Mouse (Mus musculus) right cerebral cortex, postnatal 36 days (tissue): ENCODE results near the gene Mettl22.

Experiments used
- DNase-seq, 2 experiments: peaks; one replicate each; pipeline ENCODE4 v3.0.0; 2022; ENCODE audit warnings: low spot score in 2 of 2, mixed read lengths in 1 of 2

Gene Mettl22

DNA sequence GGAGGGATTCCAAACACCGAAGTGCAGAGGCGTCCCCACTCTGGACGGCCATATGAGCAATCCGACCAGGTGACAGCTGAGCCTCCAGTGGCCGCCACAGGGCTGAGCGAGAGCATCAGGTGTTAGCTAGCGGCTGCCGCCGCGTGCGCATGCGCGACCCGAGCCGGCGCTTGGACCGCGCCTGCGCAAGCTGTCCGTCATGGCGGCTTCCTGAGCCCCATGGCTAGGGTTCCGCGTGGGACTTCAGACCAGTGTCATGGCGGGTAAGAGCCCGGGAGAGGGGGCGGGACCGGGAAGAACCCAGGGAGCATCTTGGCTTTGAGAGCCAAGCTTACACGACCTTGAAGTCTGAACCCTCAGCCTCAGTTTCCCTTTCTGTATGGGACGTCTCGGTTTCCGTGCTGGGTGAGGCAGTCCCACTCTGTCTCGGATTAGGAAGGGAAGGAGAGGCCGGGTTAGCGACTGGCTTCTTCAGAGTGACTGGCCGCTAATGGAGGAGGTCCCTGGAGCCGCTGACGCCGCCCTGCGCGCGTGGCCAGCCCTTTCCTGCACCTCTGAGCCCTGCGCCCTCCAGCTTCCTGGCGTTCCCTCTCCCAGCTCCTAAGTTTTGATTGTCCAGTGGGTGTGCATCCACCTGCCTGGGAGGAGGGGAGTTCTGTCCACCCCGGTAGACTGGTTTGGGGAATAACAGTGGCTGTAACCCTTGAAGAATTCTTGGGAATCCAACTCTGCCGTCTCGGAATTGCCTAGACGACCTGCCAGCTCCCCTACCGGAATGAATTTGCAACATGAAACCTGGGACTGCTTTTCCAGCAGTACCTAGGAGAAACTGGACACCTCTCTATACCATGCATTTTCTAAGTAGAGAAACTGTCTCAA, at the start of gene Mettl22:
TSS of gene Mettl22 (plus strand) at position 186 of the 879 bp plus-strand sequence.
- DNase-seq, result peak; percentile 86 to 90

DNA sequence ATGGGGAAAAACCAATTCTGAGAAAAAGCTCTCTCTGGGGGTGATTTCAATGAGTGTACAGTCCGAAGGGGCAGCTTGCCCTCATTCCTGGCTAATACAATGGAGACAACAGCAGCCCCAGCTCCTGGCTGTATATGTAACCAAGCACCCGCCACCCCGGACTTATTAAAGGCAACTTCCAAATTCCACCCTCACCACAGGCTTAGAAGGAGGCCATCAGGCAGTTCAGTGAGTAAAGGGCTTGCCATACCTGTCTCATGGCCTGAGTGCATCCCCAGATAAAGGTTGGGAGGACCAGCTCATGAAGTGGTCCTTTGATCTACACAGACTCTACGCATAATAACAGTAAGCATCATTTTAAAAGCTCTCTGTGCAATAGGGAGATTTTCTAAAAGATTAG, 49.7 kb upstream of the Mettl22 start:
- DNase-seq, result no peak

DNA sequence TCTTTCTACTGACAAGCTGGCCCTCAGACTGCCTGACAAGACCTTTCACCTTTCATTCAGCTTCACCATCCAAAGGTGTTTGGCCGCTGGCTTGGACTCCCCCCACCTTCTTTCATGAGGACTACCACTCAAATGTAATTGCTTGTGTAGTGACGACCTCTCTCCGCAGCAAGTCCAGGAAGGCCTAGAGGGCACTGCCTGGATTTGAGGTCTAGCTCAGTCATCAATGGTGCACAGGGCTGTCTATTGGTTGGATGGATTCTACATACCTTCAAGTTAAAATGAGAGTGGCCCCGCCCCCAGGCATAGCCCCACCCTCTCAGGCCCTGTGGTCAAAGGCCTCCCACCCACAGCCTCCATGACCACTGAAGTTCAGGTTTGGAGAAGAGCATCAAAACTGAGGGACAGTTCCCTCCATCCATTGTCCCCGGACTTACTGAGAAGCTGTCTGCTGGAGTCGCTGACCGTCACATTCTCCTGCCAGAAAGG, 46.9 kb upstream of the Mettl22 start:
- DNase-seq, result no peak

GRCm38 (mm10) chr16:8424161-8424970, 46.2 kb upstream of the Mettl22 start:
- peak; percentile 47 to 59 for DNase-seq

GRCm38 (mm10) chr16:8424971-8425330, 45.6 kb upstream of the Mettl22 start, which contains the start of gene Tmem114:
TSS of gene Tmem114 (minus strand) at chr16:8425136.
- peak in 1 of 2 experiments; percentile 11 for DNase-seq

DNA sequence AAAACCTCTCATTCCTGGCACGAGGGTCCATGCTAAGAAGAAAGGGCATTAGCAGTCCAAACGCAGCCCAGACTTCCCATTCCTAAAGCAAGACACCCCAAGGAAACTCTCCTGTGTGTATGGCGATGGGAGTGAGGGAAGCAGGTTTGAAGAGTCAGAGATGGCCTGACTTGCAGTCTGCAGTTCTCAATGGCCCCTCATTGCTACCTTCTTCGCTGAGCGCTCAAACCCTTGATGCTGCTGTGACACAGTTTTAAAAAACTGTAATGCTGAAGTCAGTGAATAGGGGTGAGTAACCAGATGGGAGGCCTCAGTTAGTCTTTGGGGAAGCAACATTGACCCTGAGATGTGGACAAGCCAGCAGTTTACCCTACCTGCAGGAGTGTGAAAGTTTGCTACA, 44.9 kb upstream of the Mettl22 start:
- DNase-seq, result no peak

- DNase-seq, result peak in 1 of 2 experiments; percentile 11
Measured at GRCm38 (mm10) chr16:8429531-8429930, 41.1 kb upstream of the Mettl22 start.

DNA sequence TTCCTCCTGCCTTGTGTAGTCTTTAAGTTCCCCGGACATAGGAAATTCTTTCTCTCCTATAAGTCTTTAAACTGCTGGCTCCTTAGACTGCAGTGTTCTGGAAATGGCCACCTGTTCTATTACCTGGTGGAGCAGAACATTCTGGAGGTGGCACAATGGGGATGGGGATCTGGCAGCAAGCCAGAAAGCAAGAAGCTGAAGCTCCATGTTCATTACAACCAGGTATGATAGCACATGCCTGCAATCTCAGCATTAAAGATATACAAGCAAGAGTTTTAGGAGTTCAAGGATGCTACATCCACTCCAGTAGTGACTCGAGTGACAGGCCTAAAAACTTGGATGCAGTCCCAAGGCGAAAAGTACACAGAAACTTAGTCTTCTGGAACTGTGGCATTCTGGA, 38.0 kb upstream of the Mettl22 start:
- DNase-seq, result no peak

- no peak for DNase-seq
Measured at GRCm38 (mm10) chr16:8444911-8445310, 25.7 kb upstream of the Mettl22 start.

DNA sequence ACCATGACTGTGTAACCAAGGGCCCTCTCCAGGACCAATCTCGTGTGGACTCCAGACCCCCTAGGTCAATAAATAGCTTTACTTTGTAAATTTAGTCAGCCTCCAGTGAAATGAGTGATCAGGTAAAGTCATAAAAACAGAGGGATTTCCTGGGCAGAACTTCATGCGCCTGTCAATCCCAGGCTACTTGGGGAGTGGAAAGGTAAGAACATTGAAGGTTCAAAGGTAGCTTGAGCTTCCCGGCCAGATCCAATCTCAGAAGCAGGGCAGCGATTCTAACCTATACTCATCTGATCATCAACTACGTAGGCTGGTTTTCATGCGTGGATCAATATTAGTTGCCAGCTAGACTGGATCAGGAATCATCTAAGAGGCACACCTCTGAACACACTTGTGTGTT, 24.3 kb upstream of the Mettl22 start:
- no peak for DNase-seq

GRCm38 (mm10) chr16:8453301-8453700, 17.3 kb upstream of the Mettl22 start:
- no peak for DNase-seq

GRCm38 (mm10) chr16:8455221-8455620, 15.4 kb upstream of the Mettl22 start:
- no peak for DNase-seq

DNA sequence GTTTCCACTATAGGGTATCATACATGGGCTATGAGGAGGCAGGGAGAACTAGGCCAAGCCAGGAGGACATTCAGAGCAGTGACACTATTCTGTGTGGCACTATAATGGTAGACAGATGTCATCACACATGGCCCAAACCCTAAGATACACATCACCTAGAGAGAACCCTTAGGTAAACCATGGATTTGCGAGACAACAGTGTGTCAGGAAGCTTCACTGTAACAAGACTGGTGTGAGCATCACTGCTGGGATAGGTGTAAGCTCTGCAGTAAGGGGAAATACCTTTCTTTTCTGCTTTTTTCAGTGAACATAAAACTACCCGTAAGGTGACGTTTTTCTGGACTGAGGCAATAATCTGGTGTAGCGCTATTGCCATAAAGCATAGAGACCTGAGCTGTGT, 12.2 kb upstream of the Mettl22 start:
- DNase-seq, result no peak

DNA sequence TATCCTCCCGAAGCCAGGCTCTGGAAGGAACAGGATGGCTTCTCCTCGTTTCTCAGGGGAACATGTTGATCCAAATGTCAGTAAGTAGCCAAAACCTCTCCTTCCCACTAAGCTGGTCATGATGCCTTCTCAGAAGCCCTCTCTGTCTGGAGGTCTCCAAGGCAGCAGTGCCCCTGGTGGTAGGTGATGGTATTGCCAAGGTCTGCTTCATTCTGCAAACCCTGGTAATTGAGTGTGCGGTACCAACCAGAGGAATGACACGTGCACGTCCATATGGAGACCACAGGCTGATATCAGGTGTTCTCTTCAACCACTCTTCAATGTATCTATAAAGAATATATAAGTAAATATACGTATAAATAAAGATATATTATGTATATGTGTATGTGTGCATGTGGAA, 11.5 kb upstream of the Mettl22 start:
- no peak for DNase-seq

- no peak for DNase-seq
Measured at GRCm38 (mm10) chr16:8470132-8470531, 456 bp upstream of the Mettl22 start.

DNA sequence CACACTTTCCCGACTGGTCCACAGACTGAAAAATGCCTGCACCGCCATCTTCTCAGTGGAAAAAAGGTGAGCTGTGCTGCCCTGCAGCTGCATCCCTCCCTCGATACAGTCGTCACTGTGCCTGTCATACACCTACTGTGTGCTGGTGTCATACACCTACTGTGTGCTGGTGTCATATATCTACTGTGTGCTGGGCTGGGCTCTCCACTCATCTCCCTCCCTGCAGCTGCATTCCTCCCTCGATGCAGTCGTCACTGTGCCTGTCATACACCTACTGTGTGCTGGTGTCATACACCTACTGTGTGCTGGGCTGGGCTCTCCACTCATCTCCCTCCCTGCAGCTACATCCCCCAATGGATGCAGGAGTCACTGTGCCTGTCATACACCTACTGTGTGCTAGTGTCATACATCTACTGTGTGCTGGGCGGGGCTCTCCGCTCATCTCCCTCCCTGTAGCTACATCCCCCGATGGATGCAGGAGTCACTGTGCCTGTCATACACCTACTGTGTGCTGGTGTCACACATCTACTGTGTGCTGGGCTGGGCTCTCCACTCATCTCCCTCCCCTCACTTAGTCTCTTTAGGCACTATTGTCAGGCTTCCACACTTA, 16.9 kb downstream of the Mettl22 start:
- no peak for DNase-seq

DNA sequence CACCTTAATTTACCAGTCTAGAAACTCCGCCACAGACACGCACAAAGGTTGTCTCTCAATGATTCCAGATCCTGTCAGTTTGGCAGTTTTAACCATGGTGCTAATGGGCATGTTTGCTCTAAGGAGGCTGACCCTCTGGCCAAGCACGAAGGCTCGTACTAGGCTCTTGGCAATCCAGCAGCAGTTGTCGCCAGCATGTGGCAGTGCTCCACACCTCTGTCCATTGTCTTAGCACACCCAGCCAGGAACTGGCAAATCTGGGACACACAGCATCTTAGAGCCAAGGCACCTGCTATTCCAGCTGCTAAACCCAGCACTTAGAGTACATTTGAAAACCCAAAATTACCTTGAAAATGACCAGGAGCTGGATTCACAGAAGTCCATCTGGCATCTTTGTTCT, 18.8 kb downstream of the Mettl22 start:
- DNase-seq, result no peak

DNA sequence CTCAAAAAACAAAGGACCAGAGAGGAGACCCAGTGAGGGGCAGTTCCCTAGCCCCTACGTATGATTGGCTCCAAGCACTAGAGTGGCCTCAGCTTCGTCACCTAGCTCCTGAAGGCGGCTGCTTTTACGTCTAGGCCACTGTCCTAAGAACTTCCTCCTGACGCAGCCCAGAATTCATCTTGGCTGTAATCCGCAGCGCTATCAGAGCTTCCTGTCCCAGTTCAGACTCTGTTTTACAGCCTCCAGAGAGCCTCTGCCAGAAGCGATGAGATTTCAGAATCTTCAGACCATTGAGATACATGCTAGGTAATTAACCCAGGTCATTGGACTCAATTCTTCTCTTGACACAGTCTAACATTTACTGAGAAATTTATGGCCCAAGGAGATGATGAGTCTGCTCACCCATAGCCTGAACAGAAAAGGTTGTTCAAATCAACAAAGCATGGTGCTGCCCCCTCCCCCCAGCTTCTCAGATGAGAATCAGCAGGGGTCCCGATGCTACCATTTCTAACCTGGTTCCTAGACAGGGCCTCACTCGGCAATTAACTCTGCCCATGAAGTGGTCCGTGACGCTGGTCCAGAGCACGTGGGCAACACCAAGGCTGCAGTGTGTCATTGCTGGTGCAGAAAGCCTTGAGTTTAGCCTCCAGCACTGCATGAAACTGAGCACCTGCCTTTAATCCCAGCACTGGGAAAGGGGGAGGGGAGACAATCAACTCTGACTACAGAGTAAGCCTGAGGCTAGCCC, 21.3 kb downstream of the Mettl22 start:
- no peak for DNase-seq

DNA sequence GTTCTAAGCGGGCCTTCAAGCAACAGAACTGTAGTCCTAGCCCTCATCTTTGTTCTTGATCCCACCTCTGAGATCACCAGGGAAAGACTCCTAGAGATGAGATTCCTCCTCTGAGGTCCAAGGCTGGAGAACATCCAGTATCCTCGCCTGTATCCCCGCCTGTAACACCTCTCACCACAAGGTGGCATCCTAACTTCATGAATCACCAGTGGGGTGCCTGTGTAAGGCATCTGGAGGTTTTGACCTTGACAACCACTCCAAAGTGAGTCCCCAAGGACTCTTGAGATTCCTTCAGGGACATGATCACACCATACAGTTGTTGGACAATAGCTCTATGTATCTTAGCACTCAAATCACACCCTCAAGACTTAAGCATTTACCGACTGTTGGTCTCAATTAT, 23.7 kb downstream of the Mettl22 start:
- DNase-seq, result peak in 1 of 2 experiments; percentile 30

GRCm38 (mm10) chr16:8496967-8497366, 26.4 kb downstream of the Mettl22 start:
- no peak for DNase-seq

- DNase-seq, result no peak
Measured at GRCm38 (mm10) chr16:8504271-8504670, 33.7 kb downstream of the Mettl22 start.
